Mouse (Mus musculus) heart, embryonic 11.5 days (tissue): Measurements from ENCODE around the gene Peak1. TPM values are rescaled to one million over a fixed set of nuclear protein-coding genes. Genes with fewer than 3 reads are reported as not detected.

Experiments
- ATAC-seq: fragments of 200-750 bp; cut with Nextera tagmentation; replicated peaks from 2 replicates; pipeline ENCODE4 v1.8.0; 2017; ENCODE audit warnings: moderate library complexity; ENCODE audit not compliant: insufficient number of reproducible peaks, low FRiP score, low TSS enrichment
- H3K27ac ChIP-seq: fragments of 300-500 bp; sonication (generic); 2 replicates; pipeline ENCODE4 v1.5.1; 2014; ENCODE audit warnings: mild to moderate bottlenecking, low read depth, low read length
- H3K27me3 ChIP-seq: fragments of 300-500 bp; sonication (generic); 2 replicates; pipeline ENCODE4 v1.6.1; 2014; ENCODE audit warnings: mild to moderate bottlenecking, low read length, mixed read lengths; ENCODE audit not compliant: control insufficient read depth, insufficient read depth
- H3K36me3 ChIP-seq: fragments of 300-500 bp; sonication (generic); 2 replicates; pipeline ENCODE4 v1.6.1; 2014; ENCODE audit warnings: mild to moderate bottlenecking, low read length, moderate library complexity, mixed read lengths; ENCODE audit not compliant: control insufficient read depth, insufficient read depth
- H3K4me1 ChIP-seq: fragments of 300-500 bp; sonication (generic); 2 replicates; pipeline ENCODE4 v1.6.1; 2014; ENCODE audit warnings: low read length; ENCODE audit not compliant: control insufficient read depth, insufficient read depth
- H3K4me2 ChIP-seq: fragments of 300-500 bp; sonication (generic); 2 replicates; pipeline ENCODE4 v1.6.1; 2014; ENCODE audit warnings: mild to moderate bottlenecking, moderate library complexity
- H3K4me3 ChIP-seq: fragments of 300-500 bp; sonication (generic); 2 replicates; pipeline ENCODE4 v1.5.1; 2014; ENCODE audit warnings: low read depth, low read length
- H3K9ac ChIP-seq: fragments of 300-500 bp; sonication (generic); 2 replicates; pipeline ENCODE4 v1.6.1; 2014; ENCODE audit warnings: mild to moderate bottlenecking, low read depth, low read length, moderate library complexity
- H3K9me3 ChIP-seq: fragments of 300-500 bp; sonication (generic); replicated peaks from 2 replicates; pipeline ENCODE4 v1.6.1; 2016; ENCODE audit warnings: low read length; ENCODE audit not compliant: control insufficient read depth
- WGBS: fragments of 180-500 bp; shearing (Covaris S2); extraction: QIAGEN DNeasy Blood & Tissue Kit; methylation state at CpG from one replicate; pipeline ENCODE4 v1.1.7; 2014; ENCODE audit not compliant: insufficient replicate concordance; 5-methylcytosine and 5-hydroxymethylcytosine counted together
- polyA plus RNA-seq: library from polyadenylated mRNA; unstranded; fragments of >200 nt; fragmentation: Nextera tagmentation; extraction: Ambion mirVana; gene quantifications from 2 replicates; pipeline ENCODE4 v1.2.1, GENCODE M21; 2014

The Peak1 gene
- polyA plus RNA-seq, 1 experiment from 2014 or later = 16.1 TPM

DNA sequence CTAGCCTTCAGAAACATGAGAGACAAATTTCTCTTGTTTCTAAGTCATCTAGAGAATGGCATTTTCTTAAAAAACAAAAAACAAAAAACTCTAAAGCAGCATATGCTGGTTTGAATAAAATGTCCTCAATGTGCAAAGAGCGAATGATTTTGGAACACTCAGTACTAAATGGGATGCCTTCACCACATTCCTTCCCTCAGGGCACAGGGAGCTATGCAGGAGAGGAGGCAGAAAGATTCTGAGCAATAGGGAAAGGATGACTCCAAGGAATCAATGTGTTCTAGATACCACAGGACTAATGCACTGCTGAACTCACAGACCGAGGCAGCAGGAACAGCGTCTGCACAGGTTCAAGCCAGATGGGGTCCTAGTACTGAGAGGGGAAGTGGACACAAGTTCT is 103.5 kb downstream of the Peak1 start:
- WGBS = 80% methylated on average over 3 of the region's 3 CpGs
- no peaks in the 10 kb centered on the region for H3K4me1 ChIP-seq
- no peak overlapping the region for H3K4me2 ChIP-seq
- no peak for ATAC-seq
- no peaks in the 10 kb centered on the region for H3K27me3 ChIP-seq
- peaks cover 4% of the 10 kb centered on the region; the same call in 1 of the 2 replicates for H3K9me3 ChIP-seq
- no peak overlapping the region for H3K4me3 ChIP-seq
- no peaks in the 10 kb centered on the region for H3K36me3 ChIP-seq
- no peak overlapping the region for H3K27ac ChIP-seq
- H3K9ac ChIP-seq = no peak overlapping the region

DNA sequence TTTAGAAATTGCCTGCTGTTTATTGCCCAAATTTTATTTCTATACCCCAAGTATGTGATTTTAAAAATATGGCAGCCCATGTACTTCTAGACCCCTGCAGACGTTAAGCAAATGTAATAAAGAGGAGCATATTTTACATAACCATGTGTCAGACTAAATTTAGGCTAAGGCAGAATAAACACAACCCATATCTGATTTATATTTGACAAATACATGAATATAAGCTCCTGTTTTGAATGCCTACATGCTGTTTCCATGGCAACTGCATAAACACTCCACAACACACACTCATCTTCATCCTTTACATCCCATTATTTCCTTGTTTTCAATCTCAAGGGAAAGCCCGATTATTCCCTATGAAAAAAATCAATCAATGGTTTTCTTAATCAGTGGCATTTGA is 108.8 kb downstream of the Peak1 start:
- no peak for ATAC-seq
- 80% methylated on average over 2 of the region's 2 CpGs for WGBS

DNA sequence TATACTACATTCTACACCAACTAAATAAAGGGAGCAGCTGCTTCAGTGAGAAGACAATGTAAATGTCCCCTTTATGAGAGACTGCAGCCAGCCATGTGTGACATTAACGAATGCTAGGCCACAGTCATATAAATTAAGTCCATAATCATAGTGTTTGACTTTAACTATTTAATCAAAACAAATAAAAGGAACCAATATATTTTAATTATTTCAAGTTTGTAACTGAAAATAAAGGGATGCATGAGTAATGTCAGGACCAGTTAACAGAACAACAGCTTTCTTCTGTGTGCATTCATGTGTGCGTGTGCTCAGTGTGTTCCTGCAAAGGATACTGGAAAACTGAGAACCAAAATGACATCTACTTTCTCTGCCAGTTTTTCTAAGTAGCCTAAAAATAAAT is 113.3 kb downstream of the Peak1 start:
- no peak for ATAC-seq
- WGBS = 84% methylated on average over 2 of the region's 2 CpGs
- H3K36me3 ChIP-seq = no peaks in the 10 kb centered on the region

More for the DNA sequence above, 108.8 kb downstream of the Peak1 start:
- Histone ChIP-seq H3K27me3 (no peaks in the 10 kb centered on the region), H3K9me3 (no peaks in the 10 kb centered on the region), H3K4me2 (no peak overlapping the region), H3K4me1 (no peaks in the 10 kb centered on the region), H3K4me3 (no peak overlapping the region), H3K36me3 (no peaks in the 10 kb centered on the region), H3K27ac (no peak overlapping the region), H3K9ac (no peak overlapping the region)

GRCm38 (mm10) chr9:56302921-56303465 is 114.9 kb downstream of the Peak1 start:
- H3K9me3 ChIP-seq = no peaks in the 10 kb centered on the region
- H3K4me2 ChIP-seq = no peak overlapping the region
- peaks cover 3% of the 10 kb centered on the region; the same call in 1 of the 2 replicates for H3K4me1 ChIP-seq
- no peaks in the 10 kb centered on the region for H3K27me3 ChIP-seq
- WGBS = 56% methylated on average over 3 of the region's 3 CpGs
- no peak overlapping the region for H3K9ac ChIP-seq
- H3K4me3 ChIP-seq = no peak overlapping the region
- H3K27ac ChIP-seq = no peak overlapping the region
- no peak for ATAC-seq
- no peaks in the 10 kb centered on the region for H3K36me3 ChIP-seq

More for the DNA sequence above, 113.3 kb downstream of the Peak1 start:
- no peaks in the 10 kb centered on the region for H3K4me1 ChIP-seq
- no peaks in the 10 kb centered on the region for H3K27me3 ChIP-seq
- no peak overlapping the region for H3K4me2 ChIP-seq
- no peak overlapping the region for H3K9ac ChIP-seq
- no peak overlapping the region for H3K4me3 ChIP-seq
- no peak overlapping the region for H3K27ac ChIP-seq
- H3K9me3 ChIP-seq = no peaks in the 10 kb centered on the region

DNA sequence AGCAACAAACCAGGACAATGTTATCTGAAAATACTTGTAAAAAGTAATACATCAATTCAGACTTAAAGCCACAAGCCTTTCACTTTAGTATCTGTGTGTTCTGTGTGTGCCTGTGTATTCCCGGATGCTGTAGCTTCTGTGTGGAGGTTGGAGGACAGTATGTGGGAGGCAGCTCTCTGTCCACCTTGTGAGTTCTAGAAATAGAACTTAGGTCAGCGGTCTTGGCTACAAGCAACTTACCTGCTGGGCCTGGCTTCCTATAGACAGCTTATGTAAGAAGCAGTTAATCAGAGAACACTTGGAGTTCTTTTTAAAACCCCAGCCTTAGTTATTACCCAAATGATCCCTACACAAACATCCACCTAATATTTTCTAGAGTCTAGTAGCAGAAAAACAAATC is 127.8 kb downstream of the Peak1 start:
- 79% methylated on average over 2 of the region's 2 CpGs for WGBS
- no peaks in the 10 kb centered on the region for H3K9me3 ChIP-seq
- no peaks in the 10 kb centered on the region for H3K4me1 ChIP-seq
- H3K27ac ChIP-seq = no peak overlapping the region
- H3K4me2 ChIP-seq = no peak overlapping the region
- no peak overlapping the region for H3K4me3 ChIP-seq
- no peaks in the 10 kb centered on the region for H3K36me3 ChIP-seq
- H3K9ac ChIP-seq = no peak overlapping the region
- no peaks in the 10 kb centered on the region for H3K27me3 ChIP-seq
- ATAC-seq = no peak

GRCm38 (mm10) chr9:56282481-56282880 is 135.4 kb downstream of the Peak1 start:
- H3K9ac ChIP-seq = no peak overlapping the region
- no peak overlapping the region for H3K4me3 ChIP-seq
- no peak for ATAC-seq
- H3K27ac ChIP-seq = no peak overlapping the region
- WGBS = 83% methylated on average over 5 of the region's 5 CpGs
- H3K27me3 ChIP-seq = no peaks in the 10 kb centered on the region
- no peaks in the 10 kb centered on the region for H3K4me1 ChIP-seq
- no peak overlapping the region for H3K4me2 ChIP-seq
- no peaks in the 10 kb centered on the region for H3K9me3 ChIP-seq
- H3K36me3 ChIP-seq = no peaks in the 10 kb centered on the region

DNA sequence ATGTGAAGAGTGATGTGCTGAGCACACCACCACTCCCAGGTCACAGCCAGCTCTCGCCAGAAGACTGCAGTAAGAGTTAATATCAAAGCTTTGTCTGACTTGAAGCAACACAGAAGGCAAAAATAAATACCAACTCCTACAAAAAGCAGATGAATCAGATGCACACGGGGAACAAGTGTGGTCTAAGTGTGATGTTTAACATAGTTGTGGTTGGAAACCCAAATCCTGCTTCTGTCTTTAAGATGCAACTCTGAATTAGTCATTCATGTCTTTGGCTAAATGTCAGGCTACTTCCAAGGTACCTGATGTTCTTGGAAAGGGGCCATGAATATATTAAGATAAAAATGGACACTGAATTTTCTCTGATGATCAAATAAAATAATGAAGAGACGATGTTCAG is 144.3 kb downstream of the Peak1 start:
- ATAC-seq = no peak

DNA sequence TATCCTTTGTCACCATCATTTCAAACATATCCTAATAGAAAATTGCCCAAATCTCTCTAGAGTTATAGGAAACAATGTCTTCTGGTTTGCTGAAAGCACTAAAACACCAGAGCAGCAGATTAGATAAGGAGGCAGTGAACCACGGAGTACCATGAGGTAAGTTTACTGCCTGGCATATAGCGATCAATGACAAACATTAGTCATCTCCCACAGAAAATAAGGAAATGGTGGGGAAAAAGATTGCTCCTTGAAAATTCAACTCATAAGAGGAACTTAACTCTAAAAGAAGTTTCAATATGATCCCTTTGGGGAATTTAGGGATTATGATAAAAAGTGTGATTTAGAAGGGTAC is 145.6 kb downstream of the Peak1 start:
- Histone ChIP-seq H3K27me3 (no peaks in the 10 kb centered on the region), H3K4me3 (no peak overlapping the region), H3K27ac (no peak overlapping the region), H3K9ac (no peak overlapping the region), H3K9me3 (no peaks in the 10 kb centered on the region), H3K36me3 (no peaks in the 10 kb centered on the region), H3K4me1 (peaks cover 3% of the 10 kb centered on the region; the same call in 1 of the 2 replicates), H3K4me2 (no peak overlapping the region)
- ATAC-seq = no peak
- WGBS = 34% methylated on average over 2 of the region's 2 CpGs

More for the DNA sequence above, 144.3 kb downstream of the Peak1 start:
- H3K9ac ChIP-seq = no peak overlapping the region
- H3K4me3 ChIP-seq = no peak overlapping the region
- H3K27ac ChIP-seq = no peak overlapping the region
- no peak overlapping the region for H3K4me2 ChIP-seq
- no peaks in the 10 kb centered on the region for H3K36me3 ChIP-seq
- H3K9me3 ChIP-seq = no peaks in the 10 kb centered on the region
- no peaks in the 10 kb centered on the region for H3K27me3 ChIP-seq
- H3K4me1 ChIP-seq = peaks cover 3% of the 10 kb centered on the region; the same call in 1 of the 2 replicates
- WGBS = 85% methylated on average over 3 of the region's 3 CpGs
